In genomic region chr12:98628260-98628970, GRCm38 (mm10) we compare ENCODE assay signal across 8 mouse cellular contexts. TPM values are rescaled to one million over a fixed set of nuclear protein-coding genes. Genes with fewer than 3 reads are reported as not detected.
A peak's percentile ranks its signal among the peaks of the same experiment; 100 is the strongest.
DNase-seq lines count a peak whose midpoint lies in the region; ATAC-seq lines count a peak whose summit lies in the region.

No protein-coding gene starts in this region.

- peak; percentile 90 for ATAC-seq in hindbrain, embryonic 12.5 days (ENCODE audit: low FRiP score)

- peak overlapping the region; percentile 67 for H3K4me2 ChIP-seq in hindbrain, embryonic 12.5 days (replicated peaks)

- peak overlapping the region; percentile 40; the same call in 1 of the 2 replicates for H3K27ac ChIP-seq in hindbrain, embryonic 12.5 days

- peak overlapping the region; percentile 68 for H3K9ac ChIP-seq in hindbrain, embryonic 12.5 days

- peak; percentile 9 to 23 for DNase-seq in left cerebral cortex, postnatal 14 days (ENCODE audit: low spot score in 2 of 2)
- no peak for DNase-seq in left cerebral cortex, postnatal 10 days (ENCODE audit: extremely low spot score in 1 of 2, low spot score in 2 of 2)
- DNase-seq in c-Kit-positive CD71-positive TER-119-positive erythroid progenitor cells, embryonic 14.5 days (ENCODE audit: low spot score), result peak; percentile 8
- no peak for DNase-seq in layer of hippocampus, adult 18-20 months (ENCODE audit: low spot score in 2 of 2)
- DNase-seq in adrenal gland, adult 18-20 months (ENCODE audit: low spot score in 2 of 2), result no peak
- DNase-seq in cerebellum, adult 9-11 months, result no peak

- peaks cover 8% of the 10 kb centered on the region; the same call in 1 of the 2 replicates for H3K36me3 ChIP-seq in hindbrain, embryonic 12.5 days
- H3K36me3 ChIP-seq in megakaryocyte, embryonic 14.5 days (replicated peaks; ENCODE audit: low read length), result peaks cover 6% of the 10 kb centered on the region

- H3K4me3 ChIP-seq in hindbrain, embryonic 12.5 days, result peak overlapping the region; percentile 68
- H3K4me3 ChIP-seq in megakaryocyte, embryonic 14.5 days (replicated peaks), result peak overlapping the region; percentile 95

- H3K9me3 ChIP-seq in hindbrain, embryonic 12.5 days (replicated peaks), result 0 out of 2 replicates have a peak, but pooled peaks cover 5% of the 10 kb centered on the region
- peaks cover 10% of the 10 kb centered on the region for H3K9me3 ChIP-seq in megakaryocyte, embryonic 14.5 days

- H3K4me1 ChIP-seq in hindbrain, embryonic 12.5 days, result peaks cover 6% of the 10 kb centered on the region; the same call in 1 of the 2 replicates
- H3K4me1 ChIP-seq in megakaryocyte, embryonic 14.5 days, result peaks cover 18% of the 10 kb centered on the region

- 2% methylated on average over 16 of the region's 16 CpGs for WGBS in hindbrain, embryonic 12.5 days

- intact Hi-C loops in left cerebral cortex, postnatal 14 days (cut with DNase I), result loop anchor here (10.0 kb wide), 1 partner anchor 304 kb away; no protein-coding TSS in a partner anchor
- intact Hi-C loops in left cerebral cortex, postnatal 10 days (cut with DNase I), result loop anchor here (10.0 kb wide), 1 partner anchor 424 kb away; no protein-coding TSS in a partner anchor

- H3K27me3 ChIP-seq in hindbrain, embryonic 12.5 days, result no peaks in the 10 kb centered on the region
- H3K27me3 ChIP-seq in megakaryocyte, embryonic 14.5 days (replicated peaks), result no peaks in the 10 kb centered on the region

RNA-seq across cellular contexts. Expression of gene Spata7, which starts 0.5 kb away (rescaled TPM):
- total RNA-seq in left cerebral cortex, postnatal 14 days (2021), result 10 to 100 TPM; 32.6 to 32.8 TPM
- 10 to 100 TPM; 37.9 to 38.5 TPM for total RNA-seq in left cerebral cortex, postnatal 10 days (2021)
- polyA plus RNA-seq in hindbrain, embryonic 12.5 days (2016; fragmentation: Nextera tagmentation; extraction: Ambion mirVana), result 27.1 and 27.4 TPM in 2 replicates
- polyA plus RNA-seq in megakaryocyte, embryonic 14.5 days (2012; ENCODE audit: insufficient read depth, low replicate concordance), result 1.2 and 2.0 TPM in 2 replicates
- 10 to 100 TPM; 24.2 to 25.6 TPM for total RNA-seq in layer of hippocampus, adult 18-20 months (2021)
- total RNA-seq in adrenal gland, adult 18-20 months (2021), result 1 to 10 TPM; 7.6 to 7.8 TPM

RNA-seq across cellular contexts. Expression of gene Kcnk10, which starts 50.3 kb away (rescaled TPM):
- total RNA-seq in left cerebral cortex, postnatal 14 days (2021), result 10 to 100 TPM; 22.8 to 26.2 TPM
- 10 to 100 TPM; 44.2 to 46.2 TPM for total RNA-seq in left cerebral cortex, postnatal 10 days (2021)
- 32.1 and 35.1 TPM in 2 replicates for polyA plus RNA-seq in hindbrain, embryonic 12.5 days (2016; fragmentation: Nextera tagmentation; extraction: Ambion mirVana)
- polyA plus RNA-seq in megakaryocyte, embryonic 14.5 days (2012; ENCODE audit: insufficient read depth, low replicate concordance), result not detected in 2 replicates
- 10 to 100 TPM; 15.2 to 15.7 TPM for total RNA-seq in layer of hippocampus, adult 18-20 months (2021)
- under 1 TPM in 1 of 2 experiments, not detected in 1; 0.16 TPM for total RNA-seq in adrenal gland, adult 18-20 months (2021)

Comparison
In these comparisons a context has a peak if more than half of its experiments do, and no peak if none do; other contexts are left out.
1. DNase-seq: peak in left cerebral cortex, postnatal 14 days (2 of 2) and c-Kit-positive CD71-positive TER-119-positive erythroid progenitor cells, embryonic 14.5 days (single experiment); none in left cerebral cortex, postnatal 10 days (0 of 2), layer of hippocampus, adult 18-20 months (0 of 2), adrenal gland, adult 18-20 months (0 of 2) and cerebellum, adult 9-11 months (single experiment).
2. RNA of gene Kcnk10, which starts 50.3 kb away (total RNA-seq): 44.2 to 46.2 TPM in left cerebral cortex, postnatal 10 days, 22.8 to 26.2 TPM in left cerebral cortex, postnatal 14 days and 15.2 to 15.7 TPM in layer of hippocampus, adult 18-20 months; 0.16 TPM in adrenal gland, adult 18-20 months; every median in the first group is over 10 times any median in the second.